Mouse (Mus musculus): Measurements from ENCODE around the gene Rhot2. TPM values are rescaled to one million over a fixed set of nuclear protein-coding genes. Genes with fewer than 3 reads are reported as not detected.
A peak's percentile ranks its signal among the peaks of the same experiment; 100 is the strongest.
"Not testable (repeated sequence)": the region's sequence is repeated elsewhere in the genome, so short reads cannot be mapped to it uniquely, and the experiment has no call there.

Gene Rhot2
- polyA plus RNA-seq, 1 experiment from 2014 or later: 29.3 TPM

- no peaks in the 10 kb centered on the region for H3K9me3 ChIP-seq (ENCODE audit: low read length)
- H3K4me3 ChIP-seq (ENCODE audit: low read length): peak overlapping the region; percentile 63; the same call in 1 of the 2 replicates
- H3K27me3 ChIP-seq (ENCODE audit: insufficient read depth, low read length): peaks cover 49% of the 10 kb centered on the region
- no peaks in the 10 kb centered on the region for H3K36me3 ChIP-seq (ENCODE audit: insufficient read depth, low read length)
- H3K9ac ChIP-seq (replicated peaks; ENCODE audit: low read length): no peak overlapping the region
- no peak overlapping the region for H3K27ac ChIP-seq (ENCODE audit: low read length)
- 0 out of 2 replicates have a peak overlapping the region, but pooled peaks have one; percentile 97 for H3K4me2 ChIP-seq (replicated peaks; ENCODE audit: low read depth, low read length)
- peaks cover 10% of the 10 kb centered on the region; the same call in 1 of the 2 replicates for H3K4me1 ChIP-seq (ENCODE audit: insufficient read depth, low read length)
- ATAC-seq (ENCODE audit: low FRiP score, low TSS enrichment): no peak
- 29% methylated on average over 5 of the region's 5 CpGs for WGBS
These were observed 36.6 kb downstream of the Rhot2 start for GRCm38 (mm10) chr17:25808028-25808427.

- not testable (repeated sequence) for H3K4me3 ChIP-seq (ENCODE audit: low read length); H3K27ac ChIP-seq (ENCODE audit: low read length); ATAC-seq (ENCODE audit: low FRiP score, low TSS enrichment); H3K9ac ChIP-seq (replicated peaks; ENCODE audit: low read length); H3K9me3 ChIP-seq (ENCODE audit: low read length); H3K4me2 ChIP-seq (replicated peaks; ENCODE audit: low read depth, low read length); H3K36me3 ChIP-seq (ENCODE audit: insufficient read depth, low read length)
- 50% methylated on average over 2 of the region's 2 CpGs for WGBS
- H3K4me1 ChIP-seq (ENCODE audit: insufficient read depth, low read length): peaks cover 10% of the 10 kb centered on the region; the same call in 1 of the 2 replicates
- peaks cover 47% of the 10 kb centered on the region for H3K27me3 ChIP-seq (ENCODE audit: insufficient read depth, low read length)
These were observed 37.2 kb downstream of the Rhot2 start for GRCm38 (mm10) chr17:25807452-25807851.

- H3K36me3 ChIP-seq (ENCODE audit: insufficient read depth, low read length): no peaks in the 10 kb centered on the region
- H3K27me3 ChIP-seq (ENCODE audit: insufficient read depth, low read length): peaks cover 42% of the 10 kb centered on the region
- no peak overlapping the region for H3K9ac ChIP-seq (replicated peaks; ENCODE audit: low read length)
- no peak overlapping the region for H3K4me3 ChIP-seq (ENCODE audit: low read length)
- no peak overlapping the region for H3K27ac ChIP-seq (ENCODE audit: low read length)
- peaks cover 10% of the 10 kb centered on the region; the same call in 1 of the 2 replicates for H3K4me1 ChIP-seq (ENCODE audit: insufficient read depth, low read length)
- H3K4me2 ChIP-seq (replicated peaks; ENCODE audit: low read depth, low read length): no peak overlapping the region
- 80% methylated on average over 4 of the region's 4 CpGs for WGBS
- no peak for ATAC-seq (ENCODE audit: low FRiP score, low TSS enrichment)
- H3K9me3 ChIP-seq (ENCODE audit: low read length): no peaks in the 10 kb centered on the region
These were observed 38.1 kb downstream of the Rhot2 start for GRCm38 (mm10) chr17:25806507-25806906.

GRCm38 (mm10) chr17:25802825-25803517 is 41.7 kb downstream of the Rhot2 start:
- H3K4me2 ChIP-seq (replicated peaks; ENCODE audit: low read depth, low read length): no peak overlapping the region
- ATAC-seq (ENCODE audit: low FRiP score, low TSS enrichment): peak; percentile 23; the same call in 1 of the 2 replicates
- H3K4me3 ChIP-seq (ENCODE audit: low read length): no peak overlapping the region
- peaks cover 16% of the 10 kb centered on the region for H3K27me3 ChIP-seq (ENCODE audit: insufficient read depth, low read length)
- H3K9me3 ChIP-seq (ENCODE audit: low read length): no peaks in the 10 kb centered on the region
- H3K36me3 ChIP-seq (ENCODE audit: insufficient read depth, low read length): no peaks in the 10 kb centered on the region
- H3K27ac ChIP-seq (ENCODE audit: low read length): no peak overlapping the region
- 8% methylated on average over 10 of the region's 10 CpGs for WGBS
- H3K4me1 ChIP-seq (ENCODE audit: insufficient read depth, low read length): no peaks in the 10 kb centered on the region
- no peak overlapping the region for H3K9ac ChIP-seq (replicated peaks; ENCODE audit: low read length)

- no peaks in the 10 kb centered on the region for H3K36me3 ChIP-seq (ENCODE audit: insufficient read depth, low read length)
- H3K9me3 ChIP-seq (ENCODE audit: low read length): no peaks in the 10 kb centered on the region
- no peak overlapping the region for H3K4me3 ChIP-seq (ENCODE audit: low read length)
- H3K9ac ChIP-seq (replicated peaks; ENCODE audit: low read length): no peak overlapping the region
- H3K4me1 ChIP-seq (ENCODE audit: insufficient read depth, low read length): peaks cover 12% of the 10 kb centered on the region
- 5% methylated on average over 6 of the region's 6 CpGs for WGBS
- peaks cover 15% of the 10 kb centered on the region for H3K27me3 ChIP-seq (ENCODE audit: insufficient read depth, low read length)
- H3K27ac ChIP-seq (ENCODE audit: low read length): no peak overlapping the region
- H3K4me2 ChIP-seq (replicated peaks; ENCODE audit: low read depth, low read length): no peak overlapping the region
- ATAC-seq (ENCODE audit: low FRiP score, low TSS enrichment): peak; percentile 37; the same call in 1 of the 2 replicates
These were observed 43.6 kb downstream of the Rhot2 start for GRCm38 (mm10) chr17:25801029-25801428.

GRCm38 (mm10) chr17:25796951-25797369 is 47.7 kb downstream of the Rhot2 start, which contains the start of gene Metrn:
Metrn (minus strand) TSS chr17:25797136.
- peak within 1 kb of the TSS; percentile 72 for H3K4me3 ChIP-seq (ENCODE audit: low read length)
- no peaks in the 10 kb centered on the region for H3K36me3 ChIP-seq (ENCODE audit: insufficient read depth, low read length)
- peak within 1 kb of the TSS; percentile 74 for H3K4me2 ChIP-seq (replicated peaks; ENCODE audit: low read depth, low read length)
- H3K9me3 ChIP-seq (ENCODE audit: low read length): no peaks in the 10 kb centered on the region
- H3K9ac ChIP-seq (replicated peaks; ENCODE audit: low read length): peak within 1 kb of the TSS; percentile 81
- H3K27ac ChIP-seq (ENCODE audit: low read length): peak within 1 kb of the TSS; percentile 62
- peak; percentile 80 for ATAC-seq (ENCODE audit: low FRiP score, low TSS enrichment)
- H3K4me1 ChIP-seq (ENCODE audit: insufficient read depth, low read length): peaks cover 50% of the 10 kb centered on the region
- H3K27me3 ChIP-seq (ENCODE audit: insufficient read depth, low read length): no peaks in the 10 kb centered on the region; the same call in 1 of the 2 replicates
- 0% methylated on average over 35 of the region's 35 CpGs for WGBS

GRCm38 (mm10) chr17:25796211-25796771 is 48.4 kb downstream of the Rhot2 start:
- peaks cover 53% of the 10 kb centered on the region for H3K4me1 ChIP-seq (ENCODE audit: insufficient read depth, low read length)
- H3K27ac ChIP-seq (ENCODE audit: low read length): peak overlapping the region; percentile 58; the same call in 1 of the 2 replicates
- H3K27me3 ChIP-seq (ENCODE audit: insufficient read depth, low read length): no peaks in the 10 kb centered on the region
- H3K9ac ChIP-seq (replicated peaks; ENCODE audit: low read length): peak overlapping the region; percentile 81
- no peaks in the 10 kb centered on the region for H3K9me3 ChIP-seq (ENCODE audit: low read length)
- no peaks in the 10 kb centered on the region for H3K36me3 ChIP-seq (ENCODE audit: insufficient read depth, low read length)
- peak overlapping the region; percentile 74 for H3K4me2 ChIP-seq (replicated peaks; ENCODE audit: low read depth, low read length)
- peak overlapping the region; percentile 72 for H3K4me3 ChIP-seq (ENCODE audit: low read length)
- no peak for ATAC-seq (ENCODE audit: low FRiP score, low TSS enrichment)
- WGBS: 1% methylated on average over 37 of the region's 37 CpGs

GRCm38 (mm10) chr17:25795609-25796092 is 49.0 kb downstream of the Rhot2 start, which contains the start of gene AC134908.4:
AC134908.4 (minus strand) TSS chr17:25795659.
- no peaks in the 10 kb centered on the region for H3K27me3 ChIP-seq (ENCODE audit: insufficient read depth, low read length)
- peak within 1 kb of the TSS; percentile 58; the same call in 1 of the 2 replicates for H3K27ac ChIP-seq (ENCODE audit: low read length)
- H3K9ac ChIP-seq (replicated peaks; ENCODE audit: low read length): peak within 1 kb of the TSS; percentile 81
- 9% methylated on average over 6 of the region's 6 CpGs for WGBS
- H3K4me2 ChIP-seq (replicated peaks; ENCODE audit: low read depth, low read length): peak within 1 kb of the TSS; percentile 74
- ATAC-seq (ENCODE audit: low FRiP score, low TSS enrichment): peak; percentile 23
- H3K4me1 ChIP-seq (ENCODE audit: insufficient read depth, low read length): peaks cover 59% of the 10 kb centered on the region
- no peaks in the 10 kb centered on the region for H3K36me3 ChIP-seq (ENCODE audit: insufficient read depth, low read length)
- no peaks in the 10 kb centered on the region for H3K9me3 ChIP-seq (ENCODE audit: low read length)
- peak within 1 kb of the TSS; percentile 72 for H3K4me3 ChIP-seq (ENCODE audit: low read length)

- Histone ChIP-seq H3K27me3 (ENCODE audit: insufficient read depth, low read length) (no peaks in the 10 kb centered on the region), H3K4me1 (ENCODE audit: insufficient read depth, low read length) (peaks cover 63% of the 10 kb centered on the region), H3K4me3 (ENCODE audit: low read length) (peak overlapping the region; percentile 72; the same call in 1 of the 2 replicates), H3K36me3 (ENCODE audit: insufficient read depth, low read length) (no peaks in the 10 kb centered on the region), H3K9ac (replicated peaks; ENCODE audit: low read length) (peak overlapping the region; percentile 81; the same call in 1 of the 2 replicates), H3K9me3 (ENCODE audit: low read length) (no peaks in the 10 kb centered on the region), H3K4me2 (replicated peaks; ENCODE audit: low read depth, low read length) (peak overlapping the region; percentile 74), H3K27ac (ENCODE audit: low read length) (no peak overlapping the region)
- 77% methylated on average over 17 of the region's 17 CpGs for WGBS
- ATAC-seq (ENCODE audit: low FRiP score, low TSS enrichment): no peak
These were observed 49.7 kb downstream of the Rhot2 start for GRCm38 (mm10) chr17:25794998-25795397.

All from kidney, embryonic 16.5 days (tissue).